Mouse (Mus musculus): ENCODE measurements around the gene Pttg1ip. TPM values are rescaled to one million over a fixed set of nuclear protein-coding genes. Genes with fewer than 3 reads are reported as not detected.

Pttg1ip gene
- total RNA-seq, 2 experiments from 2014 or later, result 58.8 to 78.0 TPM

GRCm38 (mm10) chr10:77604958-77605357 lies 23.4 kb downstream of the Pttg1ip start:
- no peak for ATAC-seq (replicated peaks; ENCODE audit: low FRiP score, poor library complexity, severe bottlenecking)

GRCm38 (mm10) chr10:77605368-77605767 lies 23.8 kb downstream of the Pttg1ip start:
- peak; percentile 56 for ATAC-seq (replicated peaks; ENCODE audit: low FRiP score, poor library complexity, severe bottlenecking)

- ATAC-seq (replicated peaks; ENCODE audit: low FRiP score, poor library complexity, severe bottlenecking), result peak; percentile 92
These were observed 24.6 kb downstream of the Pttg1ip start, which contains the start of the genes Sumo3 and Gm49325 for GRCm38 (mm10) chr10:77605908-77606826. TSS of gene Sumo3 (plus strand) at chr10:77606097. TSS of gene Gm49325 (plus strand) at chr10:77606197.

- ATAC-seq (replicated peaks; ENCODE audit: low FRiP score, poor library complexity, severe bottlenecking), result peak; percentile 37
These were observed 25.3 kb downstream of the Pttg1ip start for GRCm38 (mm10) chr10:77606855-77607254.

- no peak for ATAC-seq (replicated peaks; ENCODE audit: low FRiP score, poor library complexity, severe bottlenecking)
These were observed 25.9 kb downstream of the Pttg1ip start for GRCm38 (mm10) chr10:77607441-77607840.

GRCm38 (mm10) chr10:77608589-77608988 lies 27.1 kb downstream of the Pttg1ip start:
- no peak for ATAC-seq (replicated peaks; ENCODE audit: low FRiP score, poor library complexity, severe bottlenecking)

GRCm38 (mm10) chr10:77610221-77610961 lies 28.9 kb downstream of the Pttg1ip start:
- no peak for ATAC-seq (replicated peaks; ENCODE audit: low FRiP score, poor library complexity, severe bottlenecking)

- no peak for ATAC-seq (replicated peaks; ENCODE audit: low FRiP score, poor library complexity, severe bottlenecking)
These were observed 31.9 kb downstream of the Pttg1ip start for GRCm38 (mm10) chr10:77613409-77613808.

GRCm38 (mm10) chr10:77615647-77616046 lies 34.1 kb downstream of the Pttg1ip start:
- ATAC-seq (replicated peaks; ENCODE audit: low FRiP score, poor library complexity, severe bottlenecking), result no peak

- no peak for ATAC-seq (replicated peaks; ENCODE audit: low FRiP score, poor library complexity, severe bottlenecking)
These were observed 34.6 kb downstream of the Pttg1ip start for GRCm38 (mm10) chr10:77616166-77616565.

GRCm38 (mm10) chr10:77616926-77617325 lies 35.4 kb downstream of the Pttg1ip start:
- ATAC-seq (replicated peaks; ENCODE audit: low FRiP score, poor library complexity, severe bottlenecking), result no peak

GRCm38 (mm10) chr10:77621546-77621945 lies 40.0 kb downstream of the Pttg1ip start:
- ATAC-seq (replicated peaks; ENCODE audit: low FRiP score, poor library complexity, severe bottlenecking), result no peak; the same call in 1 of the 2 replicates

GRCm38 (mm10) chr10:77622055-77622988 lies 40.8 kb downstream of the Pttg1ip start, which contains the start of gene Ube2g2:
TSS of gene Ube2g2 (plus strand) at chr10:77622275.
- ATAC-seq (replicated peaks; ENCODE audit: low FRiP score, poor library complexity, severe bottlenecking), result peak; percentile 95

GRCm38 (mm10) chr10:77623069-77623492 lies 41.6 kb downstream of the Pttg1ip start:
- ATAC-seq (replicated peaks; ENCODE audit: low FRiP score, poor library complexity, severe bottlenecking), result no peak

- ATAC-seq (replicated peaks; ENCODE audit: low FRiP score, poor library complexity, severe bottlenecking), result no peak
These were observed 42.3 kb downstream of the Pttg1ip start for GRCm38 (mm10) chr10:77623639-77624400.

- no peak for ATAC-seq (replicated peaks; ENCODE audit: low FRiP score, poor library complexity, severe bottlenecking)
These were observed 43.1 kb downstream of the Pttg1ip start for GRCm38 (mm10) chr10:77624570-77624995.

- no peak for ATAC-seq (replicated peaks; ENCODE audit: low FRiP score, poor library complexity, severe bottlenecking)
These were observed 44.5 kb downstream of the Pttg1ip start for GRCm38 (mm10) chr10:77626036-77626435.

- no peak for ATAC-seq (replicated peaks; ENCODE audit: low FRiP score, poor library complexity, severe bottlenecking)
These were observed 45.1 kb downstream of the Pttg1ip start for GRCm38 (mm10) chr10:77626591-77626990.

GRCm38 (mm10) chr10:77627497-77627896 lies 46.0 kb downstream of the Pttg1ip start:
- ATAC-seq (replicated peaks; ENCODE audit: low FRiP score, poor library complexity, severe bottlenecking), result peak; percentile 81
